Mouse (Mus musculus) midbrain, embryonic 10.5 days (tissue): Measurements from ENCODE around the gene Tns1. TPM values are rescaled to one million over a fixed set of nuclear protein-coding genes. Genes with fewer than 3 reads are reported as not detected.

Experiments used
- DNase-seq: peaks from one replicate; pipeline ENCODE4 v3.0.0-alpha.2; 2017; ENCODE audit warnings: low spot score
- H3K27ac ChIP-seq: fragments of 300-500 bp; sonication (generic); replicated peaks from 2 replicates; pipeline ENCODE4 v1.5.1; 2016; ENCODE audit warnings: mild to moderate bottlenecking
- H3K27me3 ChIP-seq: fragments of 300-500 bp; sonication (generic); 2 replicates; pipeline ENCODE4 v1.6.1; 2016; ENCODE audit warnings: low read depth, mild to moderate bottlenecking; ENCODE audit not compliant: poor library complexity, severe bottlenecking
- H3K36me3 ChIP-seq: fragments of 300-500 bp; sonication (generic); 2 replicates; pipeline ENCODE4 v1.6.1; 2016; ENCODE audit warnings: mild to moderate bottlenecking, moderate library complexity
- H3K4me1 ChIP-seq: fragments of 300-500 bp; sonication (generic); 2 replicates; pipeline ENCODE4 v1.6.1; 2016
- H3K4me3 ChIP-seq: fragments of 300-500 bp; sonication (generic); 2 replicates; pipeline ENCODE4 v1.5.1; 2016; ENCODE audit warnings: mild to moderate bottlenecking, moderate library complexity
- H3K9me3 ChIP-seq: fragments of 300-500 bp; sonication (generic); replicated peaks from 2 replicates; pipeline ENCODE4 v1.6.1; 2016; ENCODE audit warnings: mild to moderate bottlenecking
- WGBS: fragments of 180-500 bp; shearing (Covaris S2); methylation state at CpG from one replicate; pipeline ENCODE4 v1.1.7; 2016; 5-methylcytosine and 5-hydroxymethylcytosine counted together
- polyA plus RNA-seq: library from polyadenylated mRNA; unstranded; fragments of >200 nt; fragmentation: Nextera tagmentation; extraction: Ambion mirVana; gene quantifications from 2 replicates; pipeline ENCODE4 v1.2.1, GENCODE M21; 2016

Gene Tns1
- polyA plus RNA-seq, 1 experiment from 2014 or later, result 10.3 TPM

GRCm38 (mm10) chr1:73860421-73860820, 263.8 kb downstream of the Tns1 start:
- Histone ChIP-seq H3K27me3 (no peaks in the 10 kb centered on the region), H3K27ac (peak overlapping the region; percentile 46; the same call in 1 of the 2 replicates), H3K9me3 (no peaks in the 10 kb centered on the region), H3K4me3 (no peak overlapping the region), H3K4me1 (peaks cover 17% of the 10 kb centered on the region), H3K36me3 (no peaks in the 10 kb centered on the region)
- 79% methylated on average over 3 of the region's 3 CpGs for WGBS
- no peak for DNase-seq

Other genes starting within 250 kb of the Tns1 start
- gene Rufy4, start 1.1 kb upstream of the Tns1 start, polyA plus RNA-seq, result 0.29 and 0.51 TPM in 2 replicates
- 0.07 TPM in 1 of 2 replicates, not detected in the other for gene Cxcr2, start 29.5 kb upstream of the Tns1 start, polyA plus RNA-seq
- not detected in 2 replicates for gene Cxcr1, start 70.2 kb upstream of the Tns1 start, polyA plus RNA-seq
- gene Arpc2, start 111.6 kb upstream of the Tns1 start, polyA plus RNA-seq, result 353 and 368 TPM in 2 replicates
- gene Gpbar1, start 154.1 kb upstream of the Tns1 start, polyA plus RNA-seq, result 0.25 TPM in 2 replicates
- 241 and 246 TPM in 2 replicates for gene Aamp, start 160.3 kb upstream of the Tns1 start, polyA plus RNA-seq
- gene Pnkd, start 160.5 kb upstream of the Tns1 start, polyA plus RNA-seq, result 99.5 and 107 TPM in 2 replicates
- 8.6 TPM in 2 replicates for gene Tmbim1, start 181.2 kb upstream of the Tns1 start, polyA plus RNA-seq
- gene Catip, start 237.7 kb upstream of the Tns1 start, polyA plus RNA-seq, result 0.12 and 0.22 TPM in 2 replicates